Comparison of ENCODE assay signal across 10 mouse cellular contexts in the genomic region with DNA sequence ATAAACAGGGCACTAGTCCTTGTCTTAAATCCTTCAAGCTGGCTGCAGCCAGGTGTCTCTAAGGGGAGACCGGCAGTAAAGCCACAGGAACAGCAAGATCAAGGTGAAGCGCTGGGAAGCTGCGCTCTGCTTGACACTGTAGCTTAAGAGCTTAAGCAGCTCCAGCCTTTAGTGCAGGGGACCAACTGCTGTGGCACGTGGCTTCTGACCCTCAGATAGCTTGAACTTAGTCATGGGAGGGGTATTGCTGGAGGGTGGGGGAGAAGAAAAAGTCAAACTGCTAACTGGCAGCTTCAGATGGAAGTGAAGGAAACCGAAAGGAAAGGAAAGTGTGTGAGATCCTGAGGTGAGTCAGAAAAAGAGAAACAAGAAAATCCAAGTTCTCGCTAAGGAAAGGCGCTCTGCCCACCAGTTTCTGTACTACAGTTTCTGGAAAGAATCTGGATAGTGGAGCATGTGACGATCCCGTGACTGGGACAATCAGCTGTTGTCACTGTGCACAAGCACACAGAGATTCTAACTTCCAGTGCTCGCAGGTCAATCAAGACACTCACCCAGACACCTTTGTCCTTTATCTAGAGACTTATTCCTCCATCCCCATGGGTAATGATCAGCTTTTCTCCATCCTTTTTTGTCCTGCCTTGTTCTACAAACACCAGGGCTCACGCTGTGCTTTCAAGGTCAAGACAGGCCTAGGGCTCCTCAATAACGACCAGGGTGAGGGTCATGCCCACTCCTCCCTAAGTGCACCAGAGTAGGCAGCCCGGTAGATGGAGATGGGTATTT. TPM values are rescaled to one million over a fixed set of nuclear protein-coding genes. Genes with fewer than 3 reads are reported as not detected.
DNase-seq lines count a peak whose midpoint lies in the region; ATAC-seq and TF ChIP-seq lines count a peak whose summit lies in the region.
"Had no signal": no experiment of that assay in that cellular context is flagged by ENCODE, and none has a peak within 500 bp of the region (broad histone marks: within the 10 kb centered on the region; RNA-seq: fewer than 3 reads in every experiment).

No protein-coding gene starts in this region.

- no peaks in the 10 kb centered on the region for H3K9me3 ChIP-seq in embryonic facial prominence, embryonic 14.5 days (ENCODE audit: control insufficient read depth, low read length)
- no peaks in the 10 kb centered on the region for H3K9me3 ChIP-seq in hindbrain, postnatal 0 days (ENCODE audit: low read length)
- no peaks in the 10 kb centered on the region for H3K9me3 ChIP-seq in neural tube, embryonic 14.5 days (ENCODE audit: control insufficient read depth, low read length)
- H3K9me3 ChIP-seq: G1E had no signal

- no peak overlapping the region for H3K9ac ChIP-seq in embryonic facial prominence, embryonic 14.5 days (ENCODE audit: low read depth, low read length)
- H3K9ac ChIP-seq in hindbrain, postnatal 0 days (replicated peaks; ENCODE audit: low read length) = 0 out of 2 replicates have a peak overlapping the region, but pooled peaks have one; percentile 17
- no peak overlapping the region for H3K9ac ChIP-seq in neural tube, embryonic 14.5 days (replicated peaks; ENCODE audit: low read depth, low read length)

- 25% methylated on average over 13 of the region's 13 CpGs for WGBS in embryonic facial prominence, embryonic 14.5 days
- 37% methylated on average over 13 of the region's 13 CpGs for WGBS in hindbrain, postnatal 0 days
- 33% methylated on average over 13 of the region's 13 CpGs for WGBS in neural tube, embryonic 14.5 days

- no peak for TF ChIP-seq CTCF in left cerebral cortex, adult 2 months (IDR thresholded peaks at IDR 0.05)
- no peak for TF ChIP-seq CTCF in hindbrain, postnatal 0 days (IDR thresholded peaks at IDR 0.05; ENCODE audit: low read depth)

- intact Hi-C loops in left cerebral cortex, adult 2 months (cut with DNase I) = loop anchor here (5.0 kb wide), 2 partner anchors 131 to 1124 kb away; no protein-coding TSS in a partner anchor
- intact Hi-C loops in heart, postnatal 25 days (cut with DNase I) = no loop called here

- H3K27me3 ChIP-seq in embryonic facial prominence, embryonic 14.5 days (replicated peaks; ENCODE audit: control insufficient read depth, insufficient read depth, low read length) = peaks cover 40% of the 10 kb centered on the region
- H3K27me3 ChIP-seq in hindbrain, postnatal 0 days (ENCODE audit: insufficient read depth, low read length) = no peaks in the 10 kb centered on the region
- no peaks in the 10 kb centered on the region; the same call in 1 of the 2 replicates for H3K27me3 ChIP-seq in neural tube, embryonic 14.5 days (ENCODE audit: control insufficient read depth, insufficient read depth, low read length)

- H3K36me3 ChIP-seq in embryonic facial prominence, embryonic 14.5 days (ENCODE audit: control insufficient read depth, insufficient read depth, low read length) = no peaks in the 10 kb centered on the region
- H3K36me3 ChIP-seq in hindbrain, postnatal 0 days (ENCODE audit: insufficient read depth, low read length) = no peaks in the 10 kb centered on the region
- H3K36me3 ChIP-seq in neural tube, embryonic 14.5 days (ENCODE audit: control insufficient read depth, insufficient read depth, low read length) = no peaks in the 10 kb centered on the region
- H3K36me3 ChIP-seq: G1E had no signal

- no peak for DNase-seq in left cerebral cortex, adult 2 months (ENCODE audit: extremely low spot score in 1 of 2, low spot score in 2 of 2)
- no peak for DNase-seq in left cerebral cortex, adult 11 months (ENCODE audit: low spot score)
- DNase-seq in embryonic facial prominence, embryonic 14.5 days (ENCODE audit: low spot score) = no peak
- no peak for DNase-seq in hindbrain, postnatal 0 days (ENCODE audit: low spot score)
- no peak for DNase-seq in MN1 (ENCODE audit: low spot score)
- DNase-seq in thymus, postnatal 36 days = no peak
- DNase-seq in heart, postnatal 25 days (ENCODE audit: low spot score) = no peak
- DNase-seq: heart, postnatal 14 days had no signal

- ATAC-seq in embryonic facial prominence, embryonic 14.5 days (ENCODE audit: low read depth) = no peak
- ATAC-seq in hindbrain, postnatal 0 days = no peak
- ATAC-seq in neural tube, embryonic 14.5 days (ENCODE audit: low read depth) = no peak

- no peaks in the 10 kb centered on the region for H3K4me1 ChIP-seq in embryonic facial prominence, embryonic 14.5 days (ENCODE audit: control insufficient read depth, insufficient read depth, low read length)
- H3K4me1 ChIP-seq in hindbrain, postnatal 0 days (ENCODE audit: insufficient read depth, low read length) = peaks cover 10% of the 10 kb centered on the region; the same call in 1 of the 2 replicates
- H3K4me1 ChIP-seq in neural tube, embryonic 14.5 days (ENCODE audit: control insufficient read depth, insufficient read depth, low read length) = 0 out of 2 replicates have a peak, but pooled peaks cover 8% of the 10 kb centered on the region

- peak overlapping the region; percentile 94; the same call in 1 of the 2 replicates for H3K4me2 ChIP-seq in embryonic facial prominence, embryonic 14.5 days (ENCODE audit: low read depth, low read length)
- peak overlapping the region; percentile 96 for H3K4me2 ChIP-seq in hindbrain, postnatal 0 days (ENCODE audit: low read depth, low read length)
- H3K4me2 ChIP-seq in neural tube, embryonic 14.5 days (ENCODE audit: low read depth, low read length) = peak overlapping the region; percentile 95

- H3K4me3 ChIP-seq in left cerebral cortex, adult 2 months = peak overlapping the region; percentile 69
- peak overlapping the region; percentile 52 for H3K4me3 ChIP-seq in embryonic facial prominence, embryonic 14.5 days (ENCODE audit: low read depth, low read length)
- peak overlapping the region; percentile 65 for H3K4me3 ChIP-seq in hindbrain, postnatal 0 days (ENCODE audit: low read length)
- H3K4me3 ChIP-seq in neural tube, embryonic 14.5 days (ENCODE audit: low read depth, low read length) = peak overlapping the region; percentile 48

- peak overlapping the region; percentile 83 for H3K27ac ChIP-seq in left cerebral cortex, adult 2 months
- no peak overlapping the region for H3K27ac ChIP-seq in embryonic facial prominence, embryonic 14.5 days (replicated peaks; ENCODE audit: low read depth, low read length)
- H3K27ac ChIP-seq in hindbrain, postnatal 0 days = no peak overlapping the region
- no peak overlapping the region for H3K27ac ChIP-seq in neural tube, embryonic 14.5 days (ENCODE audit: low read depth, low read length)

RNA-seq across cellular contexts. Expression of a gene that starts 2.2 kb away (rescaled TPM):
- total RNA-seq in left cerebral cortex, adult 2 months (2021) = 10 to 100 TPM; 53.6 to 55.1 TPM
- polyA plus RNA-seq in embryonic facial prominence, embryonic 14.5 days (2014; fragmentation: Nextera tagmentation; extraction: Ambion mirVana) = 0.61 and 1.2 TPM in 2 replicates
- total RNA-seq in hindbrain, postnatal 0 days (2014; rRNA removed) = 9.4 and 10.6 TPM in 2 replicates
- 9.0 and 9.6 TPM in 2 replicates for polyA plus RNA-seq in hindbrain, postnatal 0 days (2015; fragmentation: Nextera tagmentation; extraction: Ambion mirVana)
- 21.9 and 22.7 TPM in 2 replicates for polyA plus RNA-seq in neural tube, embryonic 14.5 days (2014; fragmentation: Nextera tagmentation; extraction: Ambion mirVana)
- total RNA-seq in heart, postnatal 25 days (2021) = under 1 TPM; 0.29 to 0.39 TPM
- polyA plus RNA-seq: G1E had no signal
